Mouse (Mus musculus): ENCODE measurements around the gene Dip2b.

Dip2b gene

DNA sequence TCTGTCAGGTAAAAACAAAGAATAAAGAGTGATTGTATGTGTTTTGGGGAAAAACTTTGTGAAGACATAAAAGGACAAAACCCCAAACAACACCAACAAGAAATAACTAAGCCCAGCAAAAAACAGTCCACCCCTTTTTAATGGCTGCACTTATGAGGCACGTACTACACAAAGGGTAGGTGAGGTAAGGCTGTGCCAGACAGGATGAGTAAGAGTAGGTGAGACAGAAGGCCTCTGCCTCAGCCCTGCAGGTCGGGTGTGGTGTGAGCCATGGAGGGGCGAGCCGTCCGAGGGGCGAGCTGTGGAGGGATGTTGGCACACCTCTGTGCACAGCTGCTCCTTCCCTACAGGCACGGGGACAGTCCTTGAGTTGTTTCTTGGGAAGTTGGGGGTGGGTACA is 12.5 kb downstream of the Dip2b start:
- DNase-seq (ENCODE audit: low spot score in 2 of 2), result no peak

DNA sequence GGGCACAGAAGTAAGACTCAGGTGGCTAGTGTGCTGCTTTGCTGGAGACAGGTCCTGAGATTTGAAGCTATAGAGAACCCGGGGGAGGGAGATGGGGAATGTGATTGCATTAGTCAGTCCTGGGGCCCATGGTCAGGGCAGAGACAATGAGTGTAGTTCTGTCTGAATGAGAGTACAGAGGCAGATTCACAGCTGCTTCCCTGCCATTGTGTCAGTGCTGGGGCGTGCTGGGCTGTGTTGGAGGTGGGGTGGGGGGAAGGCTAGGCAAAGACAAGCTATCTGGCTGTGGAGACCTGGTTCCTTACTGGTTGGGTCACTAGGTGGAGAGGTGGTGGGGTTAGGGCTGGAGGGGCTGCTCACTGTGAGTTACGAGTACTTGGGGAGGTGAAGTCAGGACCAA is 14.3 kb downstream of the Dip2b start:
- DNase-seq (ENCODE audit: low spot score in 2 of 2), result no peak

DNA sequence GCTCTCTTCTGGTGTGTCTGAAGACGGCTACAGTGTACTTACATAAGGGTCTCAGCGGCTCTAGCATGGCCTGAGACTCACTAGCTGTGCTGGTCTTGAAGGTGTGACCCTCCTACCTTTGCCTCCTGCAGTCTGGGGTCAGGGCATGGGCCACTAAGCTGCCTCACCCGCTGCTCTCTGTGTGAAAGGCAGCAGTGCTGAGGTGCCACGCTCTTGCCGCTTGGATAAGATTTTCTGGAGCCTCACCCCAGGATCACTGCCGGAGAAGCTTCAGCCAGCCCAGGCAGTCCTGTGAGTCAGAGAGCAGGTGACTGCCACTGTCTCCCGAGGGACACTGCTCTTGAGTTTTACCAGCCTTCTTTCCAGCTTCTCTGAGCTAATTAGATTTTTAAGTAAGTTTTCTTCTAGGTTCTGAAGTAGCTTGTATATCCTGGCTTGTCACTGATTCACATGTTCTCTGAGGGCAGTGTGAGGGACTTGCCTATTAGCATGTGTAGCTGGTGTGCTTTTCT is 18.0 kb downstream of the Dip2b start:
- no peak for DNase-seq (ENCODE audit: low spot score in 2 of 2)

DNA sequence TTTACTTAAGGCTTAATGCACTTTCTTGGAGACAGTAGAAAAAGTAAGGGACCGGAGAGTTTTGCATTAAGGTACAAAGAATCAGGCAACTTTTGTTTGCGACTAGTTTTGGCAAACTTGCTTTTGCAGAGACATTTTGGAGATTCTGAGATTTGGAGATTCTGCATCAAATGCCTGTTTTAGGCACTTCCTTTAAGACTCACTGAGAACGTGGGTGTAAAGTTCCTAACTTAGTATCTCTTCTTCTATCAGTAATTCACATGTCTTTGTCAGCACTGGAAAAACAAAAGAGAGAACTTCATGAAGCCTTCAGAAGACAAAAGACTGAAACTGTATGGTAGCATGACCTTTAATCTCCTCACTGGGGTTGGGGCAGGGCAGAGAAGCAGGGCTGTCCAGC is 19.2 kb downstream of the Dip2b start:
- DNase-seq (ENCODE audit: low spot score in 2 of 2), result no peak

DNA sequence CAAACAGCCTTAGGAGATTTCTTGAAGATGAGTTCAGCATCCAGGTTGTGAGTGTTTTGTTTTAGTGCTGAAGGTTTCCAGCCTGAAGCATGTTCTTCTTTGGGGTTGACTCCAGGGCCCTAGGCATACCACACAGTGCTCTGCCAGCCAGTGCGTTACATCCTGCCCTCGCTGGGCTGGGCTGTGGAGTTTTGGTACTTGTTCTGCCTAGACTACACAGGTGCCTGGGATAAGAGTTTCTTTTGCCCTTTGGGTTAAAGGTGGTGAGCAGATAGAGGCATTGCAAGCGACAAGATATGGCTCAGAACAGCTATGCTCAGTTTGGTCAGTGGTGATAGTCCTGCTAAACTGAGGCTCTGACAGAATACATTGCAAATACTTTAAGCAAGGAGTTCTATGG is 19.7 kb downstream of the Dip2b start:
- DNase-seq (ENCODE audit: low spot score in 2 of 2), result no peak

DNA sequence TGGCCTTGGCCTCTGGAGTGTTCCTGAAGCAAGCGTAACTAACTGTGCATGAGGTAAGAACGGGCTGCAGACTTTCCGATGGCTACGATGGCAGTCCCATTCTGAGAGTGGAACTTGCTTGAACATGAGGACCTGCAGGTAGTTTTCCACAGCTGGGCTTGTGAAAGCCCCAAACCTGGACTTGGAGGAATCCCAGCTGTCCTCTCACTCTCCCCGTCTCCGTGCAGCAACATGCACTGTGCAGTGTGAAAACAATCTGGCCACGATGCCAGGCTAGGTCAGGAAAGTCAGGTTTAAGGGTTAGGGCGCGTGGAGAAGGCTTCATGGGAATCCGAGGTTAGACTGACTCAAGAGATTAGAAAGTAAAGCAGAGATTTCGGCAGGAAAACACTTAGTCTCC is 20.4 kb downstream of the Dip2b start:
- DNase-seq (ENCODE audit: low spot score in 2 of 2), result no peak

DNA sequence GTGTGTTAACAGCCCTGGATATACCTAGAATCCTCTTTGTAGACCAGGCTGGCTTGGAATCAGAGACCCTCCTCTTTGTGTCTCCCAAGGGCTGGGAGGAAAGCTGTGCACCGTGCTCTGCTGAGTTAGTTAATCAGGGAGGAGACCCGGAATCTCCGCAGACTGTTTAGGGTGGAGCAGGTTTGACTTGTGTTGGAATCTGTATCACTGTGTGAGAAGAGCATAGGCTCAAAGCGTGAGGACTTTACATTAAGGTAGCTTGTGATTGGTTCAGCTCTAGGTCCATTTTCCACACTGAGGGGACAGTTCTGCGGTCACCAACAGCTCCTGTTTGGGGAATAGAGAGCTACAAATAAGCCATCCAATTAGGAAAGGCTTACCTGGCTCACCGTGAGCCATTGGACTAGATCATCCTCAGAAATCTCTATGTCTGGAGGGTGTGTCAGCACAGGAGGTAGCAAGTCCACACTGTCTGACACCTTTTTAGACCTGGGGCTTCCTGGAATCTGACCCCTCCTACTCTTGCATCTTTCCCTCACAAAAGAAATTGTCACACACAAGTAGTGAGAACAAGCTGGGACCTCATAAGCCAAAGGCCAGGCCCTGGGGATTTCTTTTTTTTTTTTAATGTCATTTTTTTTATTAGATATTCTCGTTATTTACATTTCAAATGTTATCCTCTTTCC is 21.3 kb downstream of the Dip2b start:
- DNase-seq (ENCODE audit: low spot score in 2 of 2), result no peak

DNA sequence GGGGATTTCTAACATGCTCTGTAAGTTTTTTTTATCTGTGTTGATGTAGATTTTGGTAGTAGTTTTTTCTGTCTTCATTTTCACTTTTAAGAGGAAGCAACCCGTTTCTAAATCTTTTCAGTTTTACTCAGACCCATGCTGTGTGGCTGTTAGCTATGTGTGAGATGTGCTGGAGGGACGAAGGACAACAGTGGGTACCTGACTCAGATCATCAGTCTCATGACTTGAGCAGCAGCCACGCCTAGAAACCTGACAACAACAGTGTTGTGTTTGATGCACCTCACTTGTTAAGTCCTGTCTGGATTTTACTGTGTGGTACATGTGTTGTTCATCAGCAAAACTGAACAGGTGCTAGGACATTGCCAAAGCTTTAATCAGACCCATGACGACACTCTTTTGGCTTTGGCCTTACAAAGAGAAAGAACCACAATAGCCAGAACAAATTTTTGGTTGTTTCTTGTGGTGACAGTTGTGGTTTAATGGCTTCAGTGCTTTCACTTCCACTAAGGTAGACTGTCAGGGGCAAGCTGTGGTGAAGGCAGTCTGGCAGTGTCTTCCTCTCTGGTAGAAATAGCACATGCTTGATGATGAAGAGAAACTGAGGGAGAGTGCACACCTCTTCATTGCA is 22.2 kb downstream of the Dip2b start:
- DNase-seq (ENCODE audit: low spot score in 2 of 2), result no peak

DNA sequence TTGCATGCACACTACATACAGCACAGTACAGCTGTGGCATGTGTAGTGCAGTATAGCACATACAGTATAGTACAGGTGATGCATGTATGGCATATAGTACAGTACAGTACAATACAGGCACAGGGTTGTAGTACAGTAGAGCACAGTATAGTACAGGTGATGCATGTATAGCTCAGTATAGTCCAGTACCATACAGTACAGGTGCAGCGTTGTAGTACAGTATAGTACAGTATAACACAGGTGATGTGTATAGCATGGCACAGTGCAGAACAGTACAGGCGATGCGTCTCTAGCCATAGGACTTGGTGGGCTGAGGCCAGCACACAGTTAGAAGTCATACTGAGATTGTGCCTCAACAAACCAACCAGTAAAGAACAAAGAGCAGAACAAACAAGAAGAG is 22.9 kb downstream of the Dip2b start:
- no peak for DNase-seq (ENCODE audit: low spot score in 2 of 2)

DNA sequence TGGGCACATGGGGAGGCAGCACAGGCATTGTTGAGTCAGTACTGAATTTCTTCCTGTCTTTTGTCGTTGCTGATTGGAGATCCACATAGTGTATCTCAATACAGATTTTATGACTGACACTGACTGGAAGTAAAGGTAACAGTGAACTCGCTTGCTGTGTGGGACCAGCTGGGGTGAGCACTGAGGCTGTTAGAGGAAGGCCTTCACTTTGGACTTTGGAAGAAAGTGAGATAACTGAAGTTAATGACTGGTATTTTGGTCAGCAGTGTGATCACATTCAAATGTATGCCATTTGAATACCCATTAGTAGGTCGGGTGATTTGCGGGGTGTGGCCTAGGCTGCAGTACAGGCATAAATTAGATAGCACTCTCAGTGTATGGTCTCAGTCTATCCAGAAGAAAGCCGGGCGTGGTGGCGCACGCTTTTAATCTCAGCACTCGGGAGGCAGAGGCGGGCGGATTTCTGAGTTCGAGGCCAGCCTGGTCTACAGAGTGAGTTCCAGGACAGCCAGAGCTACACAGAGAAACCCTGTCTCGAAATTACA is 24.8 kb downstream of the Dip2b start:
- no peak for DNase-seq (ENCODE audit: low spot score in 2 of 2)

DNA sequence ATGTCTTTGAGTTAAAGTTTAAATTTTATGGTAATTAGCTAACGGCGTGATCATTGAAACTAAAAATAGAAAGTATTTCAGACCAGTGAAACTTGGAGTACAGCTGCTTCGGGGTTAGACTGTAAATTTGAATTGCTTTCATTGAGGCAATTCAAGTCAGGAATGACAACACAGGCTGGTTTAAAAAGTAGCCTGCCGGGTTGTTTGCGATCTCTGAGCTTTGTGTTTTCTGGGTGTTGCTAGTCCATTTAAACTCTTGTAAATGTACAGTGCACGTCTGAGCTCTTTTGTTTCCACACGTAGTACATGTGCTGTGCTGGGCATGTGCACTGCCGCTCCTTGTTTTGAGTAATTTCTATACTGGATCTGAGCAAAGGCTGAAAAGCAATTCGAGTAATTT is 28.2 kb downstream of the Dip2b start:
- DNase-seq (ENCODE audit: low spot score in 2 of 2), result no peak

DNA sequence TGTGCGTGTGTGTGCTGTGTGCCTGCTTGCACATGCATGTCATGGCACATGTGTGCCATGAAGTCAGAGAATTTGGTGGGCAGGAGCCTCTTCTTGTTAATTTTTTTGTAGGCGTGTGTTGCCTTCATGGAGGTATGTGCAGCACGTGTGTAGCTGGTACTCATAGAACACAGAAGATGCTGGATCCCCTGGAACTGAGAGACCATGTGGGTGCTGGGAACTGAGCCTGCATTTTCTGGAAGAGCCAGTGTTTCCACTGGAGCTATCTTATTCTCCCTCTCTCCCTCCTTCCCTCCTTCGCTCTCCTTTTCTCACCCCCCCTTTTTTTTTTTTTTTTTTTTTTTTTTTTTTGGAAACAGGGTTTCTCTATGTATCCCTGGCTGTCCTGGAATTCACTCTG is 30.6 kb downstream of the Dip2b start:
- DNase-seq (ENCODE audit: low spot score in 2 of 2), result no peak

DNA sequence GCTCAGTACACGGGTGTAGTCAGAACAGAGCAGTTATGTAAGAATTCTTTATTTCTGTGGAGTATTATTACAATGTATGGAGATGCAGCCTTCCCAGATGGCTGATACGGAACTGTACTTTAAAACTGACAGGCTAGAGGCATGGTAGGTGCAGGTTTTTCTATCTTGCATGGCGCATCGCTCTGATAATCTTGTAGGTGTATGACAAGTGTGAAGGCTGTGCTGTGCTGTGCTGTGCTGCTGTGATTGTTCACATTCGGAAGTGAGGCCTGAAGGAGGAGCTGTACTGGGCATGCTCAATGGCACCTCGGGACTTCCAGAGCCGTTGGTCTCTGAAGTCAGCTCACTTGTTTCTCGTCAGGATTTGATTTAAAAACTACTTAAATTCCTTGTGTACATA is 31.6 kb downstream of the Dip2b start:
- DNase-seq (ENCODE audit: low spot score in 2 of 2), result no peak

DNA sequence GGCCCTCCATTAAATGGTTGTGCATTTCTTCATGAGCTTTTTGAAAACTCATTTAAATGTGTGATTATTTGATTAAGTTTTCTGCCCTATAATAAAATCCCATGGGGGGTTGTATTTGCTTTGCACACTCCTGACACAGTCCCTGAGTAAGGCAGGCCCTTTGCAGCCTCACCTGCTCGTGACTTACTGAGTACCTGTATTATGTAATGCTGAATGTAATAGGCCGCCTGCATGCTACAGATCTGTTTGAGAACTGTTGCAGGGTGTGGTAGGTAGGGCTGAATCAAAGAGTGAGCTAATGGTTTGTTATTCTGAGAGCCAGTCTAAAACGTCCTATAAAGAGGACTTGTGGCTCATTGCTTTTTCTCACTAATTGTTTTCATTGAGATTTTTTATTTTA is 33.4 kb downstream of the Dip2b start:
- DNase-seq (ENCODE audit: low spot score in 2 of 2), result no peak

DNA sequence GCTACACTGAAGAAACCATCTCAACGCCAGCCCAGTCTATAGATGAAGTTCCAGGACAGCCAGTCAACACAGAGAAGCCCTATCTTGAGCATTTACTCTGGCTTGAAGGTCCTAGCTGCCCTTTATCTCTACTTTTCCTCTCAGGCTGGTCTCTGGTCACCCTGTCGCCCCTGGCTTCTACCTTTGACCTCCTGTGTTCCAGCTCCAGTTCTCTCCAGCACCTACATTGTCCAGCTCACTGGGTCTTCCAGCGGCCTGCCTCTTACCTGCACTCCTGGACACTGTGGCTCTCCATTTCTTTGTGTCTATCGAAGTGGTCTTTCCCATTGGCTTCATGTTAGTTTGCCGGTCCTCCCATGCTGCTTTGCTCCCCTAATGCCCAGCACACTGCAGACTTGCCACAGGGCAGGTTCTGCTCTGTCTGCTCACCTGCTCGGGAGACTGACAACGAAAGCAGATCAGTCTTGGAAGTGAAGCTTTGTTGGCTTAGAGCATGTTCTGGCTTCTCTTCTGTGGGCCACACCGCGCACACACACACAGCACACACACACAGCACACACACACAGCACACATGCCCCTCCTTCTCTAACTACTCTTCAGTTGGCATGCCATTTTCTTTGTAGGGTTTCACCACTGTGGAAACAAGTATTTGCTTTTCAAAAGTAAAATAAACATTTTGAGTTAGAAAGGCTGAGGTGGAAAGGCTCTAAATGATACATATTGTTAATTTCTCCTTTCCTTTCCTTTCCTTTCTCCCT is 35.4 kb downstream of the Dip2b start:
- DNase-seq (ENCODE audit: low spot score in 2 of 2), result no peak

DNA sequence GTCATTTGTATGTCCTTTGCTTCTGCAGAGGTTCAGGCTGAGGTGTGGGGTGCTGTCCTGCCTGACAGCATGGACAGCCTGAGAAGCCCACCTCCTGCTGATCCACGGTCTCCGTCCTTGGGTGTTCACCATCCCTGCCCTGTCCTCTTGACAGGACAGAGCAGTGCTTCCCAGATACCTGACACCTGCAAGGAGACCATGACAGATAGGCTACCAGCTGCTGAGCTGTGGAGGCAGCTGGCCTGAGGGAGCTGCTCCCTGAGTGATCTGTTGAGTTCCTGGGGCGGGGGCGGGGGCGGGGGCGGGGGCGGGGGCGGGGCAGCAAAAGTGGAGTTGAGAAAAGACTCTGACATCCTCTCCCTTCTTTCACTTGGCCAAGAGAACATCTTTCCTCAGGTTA is 36.3 kb downstream of the Dip2b start:
- DNase-seq (ENCODE audit: low spot score in 2 of 2), result no peak

DNA sequence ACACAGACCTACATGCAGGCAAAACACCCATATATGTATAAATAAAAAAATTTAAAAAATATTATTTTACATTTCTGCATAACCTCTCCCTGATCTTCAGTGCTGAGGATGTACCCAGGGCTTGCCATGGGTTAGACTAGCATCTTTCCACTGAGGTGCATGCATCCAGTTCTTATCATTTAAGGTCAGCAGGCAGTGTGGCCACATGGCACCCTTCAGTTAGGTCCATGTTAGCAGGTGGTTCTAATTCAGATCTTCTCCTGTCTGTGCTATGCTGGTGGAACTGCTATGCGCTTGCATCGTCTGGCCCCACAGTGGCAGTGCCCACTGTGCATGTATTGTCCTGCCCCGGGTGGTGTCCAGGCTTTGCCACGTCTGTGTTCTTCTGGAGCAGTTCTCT is 37.9 kb downstream of the Dip2b start:
- no peak for DNase-seq (ENCODE audit: low spot score in 2 of 2)

DNA sequence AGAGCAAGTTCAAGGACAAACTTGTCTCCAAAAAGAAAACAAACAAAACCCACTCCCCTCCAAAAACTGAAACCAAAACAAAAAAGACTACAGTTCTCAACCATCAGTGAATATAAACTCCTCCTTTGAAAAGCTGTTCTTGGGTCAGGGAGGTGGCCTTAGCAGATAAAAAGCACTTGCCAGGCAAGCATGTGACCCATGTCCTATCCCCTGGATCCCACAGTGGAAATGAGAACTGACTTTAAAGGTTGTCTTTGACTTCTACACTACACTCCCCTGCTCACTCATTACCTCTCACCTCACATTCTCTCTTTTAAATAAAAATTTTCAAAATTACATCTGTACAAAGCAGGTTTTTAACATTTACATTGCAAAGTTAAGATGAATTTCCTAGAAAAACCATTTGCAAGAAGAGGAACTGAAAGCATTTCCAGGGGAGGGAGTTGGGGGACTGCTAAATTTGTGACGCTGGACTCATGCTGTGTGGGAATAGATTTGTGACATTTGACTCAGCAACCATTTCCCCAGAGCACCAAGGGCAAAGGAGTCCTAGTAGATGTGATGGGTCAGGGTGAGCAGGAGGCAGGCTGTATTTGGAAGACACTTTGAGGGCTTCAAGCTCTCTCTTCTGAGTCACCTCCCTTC is 42.5 kb downstream of the Dip2b start:
- no peak for DNase-seq (ENCODE audit: low spot score in 2 of 2)

DNA sequence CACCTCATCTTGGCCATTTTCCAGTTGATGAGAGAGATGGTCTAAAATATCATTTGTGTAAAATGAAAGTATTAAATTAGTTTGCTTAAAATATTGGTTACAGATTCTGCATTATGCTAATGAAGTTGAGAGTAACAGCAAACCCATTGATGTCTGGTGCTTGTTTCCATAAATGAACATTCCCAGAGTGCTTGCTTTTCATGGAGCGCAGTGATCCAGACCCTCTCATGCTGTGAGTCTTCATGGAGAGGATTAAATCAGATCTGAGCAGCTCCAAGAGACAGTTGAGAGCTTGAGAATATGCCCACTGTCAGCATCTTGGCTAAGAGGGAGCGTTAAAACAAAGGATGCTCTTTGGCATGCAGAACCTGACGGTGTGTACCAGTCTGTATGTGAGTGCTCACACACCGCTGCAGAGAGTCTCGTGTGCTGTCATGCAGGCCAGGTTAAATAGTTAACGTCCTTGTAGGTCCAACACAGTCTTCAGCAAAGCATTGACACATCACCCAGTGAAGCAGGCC is 43.1 kb downstream of the Dip2b start:
- no peak for DNase-seq (ENCODE audit: low spot score in 2 of 2)

DNA sequence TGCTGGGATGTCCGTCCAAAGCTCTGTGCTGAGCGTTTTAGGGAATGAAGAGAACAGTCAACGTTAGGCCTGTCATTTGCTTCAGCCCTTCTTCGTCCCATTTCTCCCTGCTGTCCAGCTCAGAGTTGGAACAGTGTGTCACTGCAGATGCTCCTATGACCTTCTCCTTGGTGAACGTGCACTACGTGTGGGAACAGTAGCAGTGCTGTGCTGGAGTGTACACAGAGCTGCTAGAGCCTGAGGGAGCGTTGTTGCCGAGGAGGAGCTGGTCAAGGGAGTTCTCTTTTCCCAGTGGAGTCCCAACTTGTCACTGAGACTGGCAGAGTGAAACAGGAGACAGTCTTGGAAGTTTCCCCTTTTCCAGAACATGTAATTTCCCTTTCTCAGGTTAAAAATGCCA is 43.6 kb downstream of the Dip2b start:
- DNase-seq (ENCODE audit: low spot score in 2 of 2), result no peak

DNA sequence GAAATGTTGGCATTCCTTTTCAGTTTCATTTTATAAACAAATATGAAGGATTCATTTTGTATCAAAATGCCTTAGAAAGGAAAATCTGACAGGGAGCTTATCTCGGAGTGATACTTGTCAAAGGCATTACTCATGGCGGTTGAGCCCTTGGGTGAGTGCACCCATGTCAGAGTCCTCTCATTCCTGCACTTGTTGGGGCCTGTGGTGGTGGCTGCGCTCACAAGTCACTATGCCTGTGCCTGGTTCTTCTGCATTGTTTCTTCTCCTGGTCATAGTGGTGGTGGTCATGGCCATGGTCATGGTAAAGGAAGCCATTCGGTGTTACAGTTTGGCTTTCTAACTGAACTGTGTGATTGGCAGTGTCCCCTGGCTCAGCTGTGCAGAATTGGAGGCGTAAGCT is 44.3 kb downstream of the Dip2b start:
- no peak for DNase-seq (ENCODE audit: low spot score in 2 of 2)

DNA sequence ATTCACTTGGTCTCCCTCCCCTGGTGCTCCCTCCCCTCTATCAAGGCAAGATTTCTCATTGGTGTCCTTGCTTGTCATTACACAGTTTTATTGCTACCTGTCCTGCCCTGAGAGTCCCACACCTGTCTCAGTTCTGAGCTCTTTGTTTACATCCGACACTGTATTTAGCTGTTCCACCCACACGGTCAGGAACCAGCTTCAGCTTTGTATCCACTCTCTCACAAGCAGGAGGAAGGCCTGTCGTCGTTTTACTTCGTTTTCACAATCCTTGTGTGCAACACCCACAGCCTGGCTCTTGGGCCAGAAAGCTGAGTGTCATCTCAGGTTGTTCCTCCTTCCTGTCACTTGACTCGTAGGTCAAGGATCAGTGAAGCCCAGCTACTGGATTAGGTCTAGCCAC is 45.4 kb downstream of the Dip2b start:
- no peak for DNase-seq (ENCODE audit: low spot score in 2 of 2)

Data from frontal cortex, postnatal 14 days (tissue).